Mouse (Mus musculus) kidney, postnatal 0 days (tissue): ENCODE measurements at regions not wholly inside any gene's neighbourhood (a gene's known extent, or its start where the extent isn't known, plus 50 kb on each side); places are given as distances from the start of the nearest gene placed in this dataset.

Experiments
- ATAC-seq: fragments of 200-750 bp; cut with Nextera tagmentation; replicated peaks from 2 replicates; pipeline ENCODE4 v1.8.0; 2017; ENCODE audit warnings: low read depth, moderate number of reproducible peaks, moderate TSS enrichment, moderate library complexity; ENCODE audit not compliant: low FRiP score
- DNase-seq: peaks from one replicate; pipeline ENCODE4 v3.0.0-alpha.2; 2016; ENCODE audit warnings: low spot score
- H3K27ac ChIP-seq: fragments of 300-500 bp; sonication (generic); 2 replicates; pipeline ENCODE4 v1.5.1; 2014; ENCODE audit warnings: mild to moderate bottlenecking
- H3K27me3 ChIP-seq: fragments of 300-500 bp; sonication (generic); 2 replicates; pipeline ENCODE4 v1.6.1; 2014; ENCODE audit warnings: low read length, mixed read lengths; ENCODE audit not compliant: insufficient read depth
- H3K36me3 ChIP-seq: fragments of 300-500 bp; sonication (generic); 2 replicates; pipeline ENCODE4 v1.6.1; 2014; ENCODE audit warnings: low read length, mixed read lengths; ENCODE audit not compliant: insufficient read depth
- H3K4me1 ChIP-seq: fragments of 300-500 bp; sonication (generic); replicated peaks from 2 replicates; pipeline ENCODE4 v1.6.1; 2014; ENCODE audit warnings: antibody characterized with exemption, low read length, mixed read lengths; ENCODE audit not compliant: insufficient read depth
- H3K4me2 ChIP-seq: fragments of 300-500 bp; sonication (generic); 2 replicates; pipeline ENCODE4 v1.6.1; 2014; ENCODE audit warnings: mild to moderate bottlenecking, low read length, moderate library complexity, mixed read lengths
- H3K4me3 ChIP-seq: fragments of 300-500 bp; sonication (generic); replicated peaks from 2 replicates; pipeline ENCODE4 v1.5.1; 2014; ENCODE audit warnings: low read depth, low read length
- H3K9ac ChIP-seq: fragments of 300-500 bp; sonication (generic); 2 replicates; pipeline ENCODE4 v1.6.1; 2014; ENCODE audit warnings: low read depth, low read length
- H3K9me3 ChIP-seq: fragments of 300-500 bp; sonication (generic); replicated peaks from 2 replicates; pipeline ENCODE4 v1.6.1; 2016; ENCODE audit warnings: low read length, inconsistent platforms, mixed read lengths
- CTCF ChIP-seq: IDR thresholded peaks from 2 replicates; pipeline ENCODE4 v1.5.1; 2016; ENCODE audit warnings: antibody characterized with exemption, low read depth, mild to moderate bottlenecking, moderate library complexity
- WGBS: fragments of 180-500 bp; shearing (Covaris S2); extraction: QIAGEN DNeasy Blood & Tissue Kit; methylation state at CpG from one replicate; pipeline ENCODE4 v1.1.7; 2014; 5-methylcytosine and 5-hydroxymethylcytosine counted together

DNA sequence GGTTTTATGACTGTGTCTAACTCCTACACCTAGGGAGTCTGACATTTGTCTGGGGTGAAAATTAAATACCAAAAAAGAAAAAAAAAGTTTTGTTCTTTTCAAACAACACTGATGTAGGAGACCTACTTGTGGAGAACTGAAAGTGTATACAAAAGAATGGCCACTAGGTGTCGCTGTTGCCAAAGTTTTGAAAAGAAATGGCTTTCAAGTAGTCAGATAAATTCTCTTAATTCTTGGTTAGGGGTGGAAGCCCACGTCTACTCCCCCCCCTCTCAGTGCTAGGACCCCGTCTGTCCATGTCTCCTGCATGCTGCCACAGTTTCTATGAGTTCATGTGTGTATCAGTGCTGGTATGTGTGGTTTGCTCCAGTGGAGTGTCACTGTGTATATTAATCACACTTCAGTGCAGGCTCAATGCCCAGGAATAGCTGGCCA is 100.7 kb upstream of the Spred2 start:
- DNase-seq (peak; percentile 86), ATAC-seq (no peak)
- H3K27me3 ChIP-seq: no peaks in the 10 kb centered on the region
- no peak overlapping the region for H3K27ac ChIP-seq
- no peak overlapping the region for H3K4me3 ChIP-seq
- peaks cover 3% of the 10 kb centered on the region; the same call in 1 of the 2 replicates for H3K4me1 ChIP-seq
- no peaks in the 10 kb centered on the region for H3K9me3 ChIP-seq
- no peak overlapping the region for H3K9ac ChIP-seq
- WGBS: 1% methylated on average over 3 of the region's 3 CpGs
- H3K36me3 ChIP-seq: no peaks in the 10 kb centered on the region
- peak overlapping the region; percentile 18; the same call in 1 of the 2 replicates for H3K4me2 ChIP-seq
- peak; percentile 83 for TF ChIP-seq CTCF

GRCm38 (mm10) chr11:19826481-19827185 is 97.5 kb upstream of the Spred2 start:
- Histone ChIP-seq H3K27me3 (no peaks in the 10 kb centered on the region), H3K36me3 (no peaks in the 10 kb centered on the region), H3K4me2 (no peak overlapping the region), H3K9me3 (no peaks in the 10 kb centered on the region), H3K27ac (no peak overlapping the region), H3K4me3 (no peak overlapping the region), H3K9ac (no peak overlapping the region), H3K4me1 (peaks cover 8% of the 10 kb centered on the region; the same call in 1 of the 2 replicates)
- ATAC-seq (no peak), DNase-seq (no peak)
- WGBS: 89% methylated on average over 13 of the region's 13 CpGs
- no peak for TF ChIP-seq CTCF

- Histone ChIP-seq H3K9me3 (no peaks in the 10 kb centered on the region), H3K4me3 (no peak overlapping the region), H3K27me3 (no peaks in the 10 kb centered on the region), H3K9ac (no peak overlapping the region), H3K36me3 (no peaks in the 10 kb centered on the region), H3K4me2 (no peak overlapping the region), H3K27ac (peak overlapping the region; percentile 36; the same call in 1 of the 2 replicates), H3K4me1 (peaks cover 8% of the 10 kb centered on the region; the same call in 1 of the 2 replicates)
- DNase-seq (peak; percentile 65), ATAC-seq (no peak)
- TF ChIP-seq CTCF: no peak
- 48% methylated on average over 11 of the region's 11 CpGs for WGBS
Measured at GRCm38 (mm10) chr11:19827996-19828395, 96.2 kb upstream of the Spred2 start.

DNA sequence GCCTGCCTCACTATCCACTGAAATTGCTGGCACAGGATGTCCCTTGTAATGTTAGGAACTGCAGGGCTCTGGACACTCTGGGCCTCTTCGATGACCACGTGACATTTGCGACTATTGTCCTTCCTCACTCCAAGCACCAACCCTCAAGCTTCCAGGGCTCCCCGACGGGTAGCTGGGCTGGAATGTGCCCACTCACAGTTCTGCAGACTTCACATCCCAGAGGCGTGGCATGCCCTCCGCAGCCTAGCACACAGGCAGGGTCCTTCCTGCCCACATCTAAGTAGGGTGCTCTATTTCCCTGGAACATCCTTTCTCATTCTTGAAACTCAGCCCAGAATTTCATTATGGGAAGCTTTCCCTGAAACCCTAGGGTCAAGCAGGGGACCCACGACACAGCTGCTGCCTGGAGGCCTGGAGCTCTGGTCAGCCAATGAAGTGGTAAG is 95.2 kb upstream of the Spred2 start:
- no peaks in the 10 kb centered on the region for H3K27me3 ChIP-seq
- H3K4me1 ChIP-seq: peaks cover 8% of the 10 kb centered on the region; the same call in 1 of the 2 replicates
- no peak overlapping the region for H3K4me2 ChIP-seq
- DNase-seq: peak; percentile 55
- no peak overlapping the region for H3K4me3 ChIP-seq
- H3K27ac ChIP-seq: peak overlapping the region; percentile 25; the same call in 1 of the 2 replicates
- no peak for ATAC-seq
- H3K36me3 ChIP-seq: no peaks in the 10 kb centered on the region
- no peak overlapping the region for H3K9ac ChIP-seq
- 56% methylated on average over 8 of the region's 8 CpGs for WGBS
- no peak for TF ChIP-seq CTCF
- H3K9me3 ChIP-seq: no peaks in the 10 kb centered on the region

- peaks cover 8% of the 10 kb centered on the region; the same call in 1 of the 2 replicates for H3K4me1 ChIP-seq
- DNase-seq: no peak
- no peaks in the 10 kb centered on the region for H3K9me3 ChIP-seq
- H3K36me3 ChIP-seq: no peaks in the 10 kb centered on the region
- H3K27me3 ChIP-seq: no peaks in the 10 kb centered on the region
- no peak overlapping the region for H3K4me2 ChIP-seq
- no peak overlapping the region for H3K4me3 ChIP-seq
- H3K27ac ChIP-seq: peak overlapping the region; percentile 25; the same call in 1 of the 2 replicates
- 41% methylated on average over 9 of the region's 9 CpGs for WGBS
- TF ChIP-seq CTCF: no peak
- H3K9ac ChIP-seq: no peak overlapping the region
- ATAC-seq: no peak
Measured at GRCm38 (mm10) chr11:19829564-19830279, 94.5 kb upstream of the Spred2 start.

- Histone ChIP-seq H3K4me1 (peaks cover 11% of the 10 kb centered on the region; the same call in 1 of the 2 replicates), H3K4me3 (no peak overlapping the region)
Measured at GRCm38 (mm10) chr11:19830280-19831062, 93.7 kb upstream of the Spred2 start.

More at GRCm38 (mm10) chr11:19830280-19831062, 93.7 kb upstream of the Spred2 start:
- Histone ChIP-seq H3K9me3 (no peaks in the 10 kb centered on the region), H3K27ac (no peak overlapping the region), H3K9ac (no peak overlapping the region), H3K4me2 (no peak overlapping the region), H3K36me3 (no peaks in the 10 kb centered on the region), H3K27me3 (no peaks in the 10 kb centered on the region)
- 18% methylated on average over 18 of the region's 18 CpGs for WGBS
- DNase-seq: peak; percentile 92
- TF ChIP-seq CTCF: peak; percentile 95
- ATAC-seq: no peak
